Mouse (Mus musculus) mouse trophoblast stem cell (cell line): ENCODE results near the gene Olfr735.

Experiments used
- in situ Hi-C, 2 experiments: fragments of 300-500 bp; cut with MseI, MboI; formaldehyde crosslinking; loops; 2 replicates in 1 of 2; 3 replicates in 1 of 2; pipeline ENCODE4 v1.15.1; 2025

The Olfr735 gene

GRCm38 (mm10) chr14:50348796-50349195 is at the start of gene Olfr735:
Olfr735 (minus strand) TSS chr14:50348872.
- in situ Hi-C loops: no loop called here

- in situ Hi-C loops: no loop called here
Observed at GRCm38 (mm10) chr14:50380863-50381262, 32.2 kb upstream of the Olfr735 start, which contains the start of gene Olfr736. Olfr736 (plus strand) TSS chr14:50381163.

- in situ Hi-C loops: loop anchor here in 1 of 2 experiments (25.0 kb wide), 1 partner anchor 399 kb away; no protein-coding TSS in a partner anchor
Observed at GRCm38 (mm10) chr14:50363561-50363960, 14.9 kb upstream of the Olfr735 start.

GRCm38 (mm10) chr14:50360480-50360879 is 11.8 kb upstream of the Olfr735 start:
- in situ Hi-C loops: loop anchor here in 1 of 2 experiments (25.0 kb wide), 1 partner anchor 402 kb away; no protein-coding TSS in a partner anchor

- in situ Hi-C loops: loop anchor here in 1 of 2 experiments (25.0 kb wide), 1 partner anchor 405 kb away; no protein-coding TSS in a partner anchor
Observed at GRCm38 (mm10) chr14:50357593-50357992, 8.9 kb upstream of the Olfr735 start, which contains the start of gene Tlr11. Tlr11 (plus strand) TSS chr14:50357914.

GRCm38 (mm10) chr14:50356725-50357124 is 8.1 kb upstream of the Olfr735 start:
- in situ Hi-C loops: loop anchor here in 1 of 2 experiments (25.0 kb wide), 1 partner anchor 406 kb away; no protein-coding TSS in a partner anchor

- in situ Hi-C loops: loop anchor here in 1 of 2 experiments (25.0 kb wide), 1 partner anchor 410 kb away; no protein-coding TSS in a partner anchor
Observed at GRCm38 (mm10) chr14:50352438-50352837, 3.8 kb upstream of the Olfr735 start.

GRCm38 (mm10) chr14:50326661-50327060 is 22.0 kb downstream of the Olfr735 start, which contains the start of gene Olfr734:
Olfr734 (minus strand) TSS chr14:50326761.
- in situ Hi-C loops: no loop called here

GRCm38 (mm10) chr14:50301422-50301821 is 47.2 kb downstream of the Olfr735 start, which contains the start of gene Olfr733:
Olfr733 (minus strand) TSS chr14:50301522.
- in situ Hi-C loops: no loop called here
